Mouse (Mus musculus) adrenal gland, postnatal 14 days (tissue): Measurements from ENCODE around the gene Il4ra. TPM values are rescaled to one million over a fixed set of nuclear protein-coding genes. Genes with fewer than 3 reads are reported as not detected.

Source experiments
- DNase-seq: peaks from one replicate; pipeline ENCODE4 v3.0.0; 2021; ENCODE audit warnings: mixed read lengths
- total RNA-seq: library from RNA; stranded (reverse); gene quantifications from 2 replicates; pipeline ENCODE4 v1.2.3, GENCODE M21; 2021

Il4ra gene
- total RNA-seq, 1 experiment from 2014 or later: 51.5 TPM

DNA sequence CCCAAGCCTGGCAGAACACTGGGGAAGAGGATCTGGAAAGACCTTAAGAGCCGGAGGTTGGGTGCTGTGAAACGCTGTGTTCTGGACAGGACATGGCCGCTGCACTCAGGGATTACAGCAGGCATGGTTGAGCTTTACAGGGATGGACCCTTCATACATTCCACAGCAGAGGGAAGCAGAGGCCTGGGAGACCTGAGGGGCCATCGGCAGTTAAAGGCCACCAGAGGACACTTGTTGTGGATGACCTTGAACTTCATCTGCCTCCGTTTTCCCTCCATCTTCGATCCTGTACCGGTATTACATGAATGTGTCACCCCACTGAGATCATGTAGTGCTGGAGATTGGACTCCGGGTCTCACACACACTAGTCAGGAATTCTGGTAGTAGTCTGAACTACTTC, 2.0 kb upstream of the Il4ra start:
- DNase-seq: peak; percentile 24

DNA sequence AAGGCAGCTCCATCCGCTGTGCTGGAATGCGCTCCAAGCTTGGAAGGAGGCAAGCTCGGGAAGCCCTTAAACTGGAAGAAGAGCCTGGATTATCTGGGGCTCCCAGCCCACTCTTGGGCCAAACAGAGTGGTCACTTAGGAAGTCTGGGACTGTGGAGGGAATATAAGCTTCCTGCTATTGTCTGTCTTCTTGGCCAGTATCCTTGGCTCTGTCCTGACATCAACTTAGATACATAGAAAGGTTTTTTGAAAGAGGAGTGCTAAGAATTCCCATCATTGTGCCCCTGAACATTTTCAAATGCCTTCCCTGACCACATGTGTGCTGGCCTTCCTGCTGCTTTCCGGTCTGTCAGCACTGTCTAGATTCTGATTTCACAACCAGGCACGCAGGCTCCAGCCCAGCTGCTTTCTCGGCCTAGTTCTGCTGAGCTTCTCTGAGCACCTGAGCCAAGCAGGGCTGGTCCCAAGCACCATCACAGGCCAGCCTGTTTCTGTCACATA, 989 bp upstream of the Il4ra start:
- DNase-seq: peak; percentile 55

DNA sequence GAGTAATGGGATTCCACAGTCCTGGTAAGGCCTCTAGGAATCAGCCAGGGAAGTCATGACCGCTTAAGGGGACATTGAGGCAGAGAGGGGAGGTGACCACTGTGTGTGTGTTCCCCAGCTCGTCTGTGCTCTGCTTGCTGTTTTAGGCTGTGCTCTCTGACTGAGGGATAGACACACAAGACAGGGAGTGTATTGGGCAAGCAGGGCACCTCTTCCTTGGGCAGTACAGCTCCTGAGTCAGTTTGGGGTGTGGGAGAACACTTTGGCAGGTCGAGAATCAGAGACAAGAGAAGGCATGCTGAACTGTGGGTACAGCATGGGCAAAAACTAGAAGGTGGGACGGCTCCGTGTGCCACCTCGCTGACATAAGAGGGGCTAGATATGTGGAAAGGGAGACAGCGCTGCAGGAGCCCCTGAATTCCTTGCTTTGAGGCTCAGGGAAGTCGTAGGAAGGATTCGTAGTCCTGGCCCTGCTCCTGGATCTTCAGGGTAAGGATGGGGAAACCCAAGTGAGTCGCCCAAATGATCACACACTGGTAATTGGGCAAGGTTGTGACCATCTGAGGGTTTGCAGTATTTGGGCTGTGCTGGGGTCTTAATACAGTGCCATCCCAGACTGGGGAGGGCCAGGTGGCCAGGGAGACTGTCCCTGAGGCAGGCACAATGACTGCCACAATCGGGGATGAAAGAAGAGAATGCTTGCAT, 1.1 kb downstream of the Il4ra start:
- DNase-seq: no peak

DNA sequence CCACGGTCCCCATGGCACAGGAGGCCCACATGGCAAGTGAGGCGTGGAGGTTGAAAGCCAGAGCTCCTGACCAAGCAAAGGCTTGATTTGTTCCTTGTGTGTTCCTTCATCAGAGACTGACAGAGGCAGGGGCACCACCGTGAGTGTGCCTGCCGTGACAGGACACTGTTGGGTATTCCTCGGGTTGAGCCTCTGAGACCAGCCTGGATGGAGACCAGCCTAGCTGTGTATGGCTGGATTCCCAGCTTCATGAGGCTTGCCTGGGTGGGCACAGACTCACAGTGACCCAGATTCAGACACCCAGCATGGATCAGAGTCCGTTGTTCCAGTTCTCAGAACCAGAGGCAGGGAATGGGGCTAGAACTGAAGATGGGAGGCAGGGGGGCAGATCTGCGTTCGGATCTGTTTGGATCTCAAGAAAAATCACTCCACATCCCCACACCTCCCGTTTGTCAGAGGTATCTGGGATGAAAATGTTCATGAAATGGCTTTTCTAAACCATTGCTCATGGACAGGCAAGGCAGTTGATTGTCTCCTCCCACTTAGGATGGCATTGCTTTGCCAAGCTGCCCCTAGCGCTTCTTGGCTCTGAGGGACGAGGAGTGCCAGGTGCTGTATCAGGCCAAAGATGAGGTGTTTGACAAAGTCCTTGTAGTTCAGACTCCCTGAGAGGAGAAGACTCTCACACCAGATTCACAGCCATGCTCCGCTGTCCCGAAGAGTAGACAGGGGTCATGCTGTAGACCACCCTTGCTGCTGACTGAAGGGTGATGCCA, 1.9 kb downstream of the Il4ra start:
- DNase-seq: peak; percentile 24

DNA sequence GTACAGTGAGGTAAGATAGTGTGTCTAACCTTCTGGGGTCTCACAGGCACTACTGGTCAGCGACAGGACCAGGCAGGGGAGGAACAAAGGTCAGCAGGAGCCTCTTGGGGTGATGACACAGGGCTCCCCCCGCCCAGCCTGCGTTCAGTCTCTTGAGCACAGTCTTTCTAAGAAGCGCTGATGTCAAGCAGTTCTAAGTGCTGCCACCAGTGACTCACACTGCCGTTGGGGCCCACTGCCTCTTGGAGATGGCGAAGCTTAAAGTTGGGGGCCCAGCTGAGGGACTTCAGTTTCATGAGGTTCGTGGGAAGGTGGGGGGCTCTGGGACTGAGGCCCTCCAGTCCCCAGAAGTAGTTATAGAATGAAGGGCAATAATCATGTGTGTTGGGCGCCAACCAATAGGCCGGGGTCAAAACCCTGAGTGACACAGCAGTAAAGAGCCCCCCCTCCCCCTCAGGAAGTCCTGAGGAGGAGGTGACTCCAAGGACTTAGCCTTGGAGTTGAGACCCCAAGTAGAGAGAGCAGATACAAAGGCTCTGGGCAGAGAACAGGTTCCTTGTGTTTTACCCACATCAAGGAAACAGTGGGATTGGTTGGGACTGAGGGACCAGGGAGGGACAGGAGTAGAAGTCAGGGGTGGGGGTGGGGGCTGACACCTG, 2.7 kb downstream of the Il4ra start:
- DNase-seq: no peak

DNA sequence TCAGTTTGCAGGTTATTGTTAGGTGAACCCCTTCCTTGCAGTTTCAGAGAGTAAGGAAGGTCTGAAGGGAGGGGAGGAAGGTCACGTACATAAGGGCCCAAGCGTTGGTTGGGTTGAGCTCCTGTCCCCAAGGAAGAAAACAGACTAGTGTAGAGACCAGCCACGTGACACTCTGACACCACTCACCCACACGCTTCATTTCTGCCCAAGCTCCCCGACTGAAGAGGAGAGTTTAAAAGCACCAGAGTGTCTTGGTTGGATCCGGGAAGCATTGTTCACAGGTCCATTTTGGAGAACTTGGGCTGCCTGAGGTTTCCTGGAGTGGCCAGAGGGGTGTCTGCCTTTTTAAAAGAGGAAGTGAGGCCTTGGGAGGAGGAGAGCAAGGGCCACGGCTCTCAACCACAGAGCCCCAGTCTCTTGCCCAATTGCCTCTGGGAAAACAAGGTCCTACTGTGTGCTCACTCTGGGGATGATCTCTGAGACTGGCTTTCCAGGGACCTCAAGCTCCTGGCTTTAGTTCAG, 3.5 kb downstream of the Il4ra start:
- peak; percentile 5 for DNase-seq

DNA sequence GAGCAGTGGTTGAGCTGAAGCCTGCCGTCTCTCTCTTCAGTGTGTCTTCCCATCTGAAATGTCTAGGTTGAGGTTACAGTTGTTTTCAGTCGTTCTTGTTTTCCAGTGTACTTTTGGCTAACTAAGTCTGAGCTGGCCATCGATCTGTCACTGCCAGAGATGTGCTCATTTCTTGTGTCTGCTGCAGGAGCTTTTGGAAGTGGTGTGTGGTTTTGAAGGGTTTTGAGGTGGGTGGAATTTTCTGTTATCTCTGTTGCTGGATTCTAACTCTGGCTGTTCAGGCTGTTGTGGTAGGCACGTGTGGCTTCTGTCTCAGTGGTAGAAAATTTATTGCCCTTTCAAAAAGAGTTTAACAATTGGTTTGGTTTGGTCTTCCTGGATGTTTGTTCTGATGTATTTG, 4.2 kb downstream of the Il4ra start:
- DNase-seq: no peak

DNA sequence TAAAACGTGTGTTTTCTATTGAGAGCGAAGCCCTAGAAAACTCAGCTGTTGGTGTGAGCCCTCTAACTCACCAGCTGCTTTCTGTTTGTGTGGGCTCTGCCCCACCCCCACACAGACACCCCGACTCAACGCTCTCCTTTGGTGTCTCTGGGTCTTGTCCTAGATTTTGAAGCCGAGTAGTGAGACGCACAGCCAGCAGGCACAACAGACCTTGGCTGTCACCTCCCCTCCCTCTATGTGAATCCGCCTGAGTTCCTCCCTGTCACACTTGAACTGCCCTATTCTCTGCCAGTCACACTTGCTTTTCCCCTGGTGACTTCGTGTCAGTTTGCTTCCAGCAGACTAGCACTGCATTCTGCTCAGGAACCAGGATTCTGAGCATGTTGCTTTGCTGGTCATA, 4.9 kb downstream of the Il4ra start:
- peak; percentile 23 for DNase-seq

DNA sequence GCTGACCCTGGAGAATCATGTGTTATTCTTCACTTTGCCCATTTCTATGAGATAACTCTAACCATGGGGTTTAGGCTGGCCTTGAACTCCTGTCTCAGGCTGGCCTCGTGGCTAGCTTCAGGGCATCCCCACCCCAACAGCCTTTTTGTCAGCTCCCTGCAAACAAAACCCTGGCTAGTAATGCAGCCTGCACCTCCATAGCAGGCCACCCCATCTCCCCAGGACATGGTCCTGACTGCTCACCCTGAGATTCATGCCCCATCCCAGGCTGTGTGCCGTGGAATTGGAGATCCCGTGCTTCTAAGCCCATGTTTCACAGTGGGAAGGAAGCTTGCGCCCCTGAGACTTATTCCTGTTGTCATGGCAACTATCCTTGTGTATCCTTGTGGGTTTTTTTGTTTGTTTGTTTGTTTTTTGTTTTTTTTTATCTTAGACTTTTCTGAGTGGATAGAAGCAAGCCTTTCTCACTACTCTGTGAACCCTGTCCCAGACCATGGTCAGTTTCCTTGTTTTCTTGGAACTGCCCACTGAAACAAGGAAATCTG, 6.6 kb downstream of the Il4ra start:
- peak; percentile 8 for DNase-seq

DNA sequence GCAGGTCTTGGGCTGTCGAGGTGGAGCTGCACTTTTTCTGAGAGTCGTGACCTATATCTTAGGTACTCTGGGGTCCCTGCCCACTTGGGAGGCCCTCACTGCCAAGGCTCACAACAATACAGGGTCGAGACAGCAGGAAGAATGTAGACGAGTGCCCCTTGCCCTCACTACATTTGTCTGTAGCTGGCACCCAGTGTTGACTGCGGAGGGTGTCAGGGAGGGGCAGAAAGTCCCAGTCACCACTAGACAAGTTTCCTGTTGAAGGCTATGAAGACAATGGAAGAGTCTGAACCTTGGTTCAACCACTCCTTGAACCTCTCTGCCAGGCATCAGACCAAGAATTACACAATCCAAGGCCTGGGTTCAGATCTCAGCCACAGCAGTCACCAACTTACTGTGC, 7.1 kb downstream of the Il4ra start:
- peak; percentile 30 for DNase-seq

DNA sequence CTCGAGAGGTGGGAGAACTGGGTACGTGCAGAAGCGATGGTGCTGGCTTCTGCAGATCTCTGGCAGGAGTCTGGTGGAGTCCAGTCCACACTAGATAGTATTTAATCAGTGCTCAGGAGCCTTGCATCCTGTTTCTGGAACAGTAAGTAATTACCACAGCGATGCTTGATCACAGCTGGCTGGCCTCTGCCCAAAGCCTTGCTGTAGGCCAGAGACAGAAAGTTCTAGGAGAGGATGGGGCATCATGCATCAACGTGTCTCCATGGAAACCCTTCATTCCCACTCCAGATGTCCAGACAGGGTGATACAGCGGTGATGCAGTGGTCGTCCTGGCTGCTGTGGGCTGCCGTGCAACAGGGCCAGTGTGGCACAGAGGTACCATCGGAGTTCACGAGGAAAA, 7.6 kb downstream of the Il4ra start:
- DNase-seq: peak; percentile 28

DNA sequence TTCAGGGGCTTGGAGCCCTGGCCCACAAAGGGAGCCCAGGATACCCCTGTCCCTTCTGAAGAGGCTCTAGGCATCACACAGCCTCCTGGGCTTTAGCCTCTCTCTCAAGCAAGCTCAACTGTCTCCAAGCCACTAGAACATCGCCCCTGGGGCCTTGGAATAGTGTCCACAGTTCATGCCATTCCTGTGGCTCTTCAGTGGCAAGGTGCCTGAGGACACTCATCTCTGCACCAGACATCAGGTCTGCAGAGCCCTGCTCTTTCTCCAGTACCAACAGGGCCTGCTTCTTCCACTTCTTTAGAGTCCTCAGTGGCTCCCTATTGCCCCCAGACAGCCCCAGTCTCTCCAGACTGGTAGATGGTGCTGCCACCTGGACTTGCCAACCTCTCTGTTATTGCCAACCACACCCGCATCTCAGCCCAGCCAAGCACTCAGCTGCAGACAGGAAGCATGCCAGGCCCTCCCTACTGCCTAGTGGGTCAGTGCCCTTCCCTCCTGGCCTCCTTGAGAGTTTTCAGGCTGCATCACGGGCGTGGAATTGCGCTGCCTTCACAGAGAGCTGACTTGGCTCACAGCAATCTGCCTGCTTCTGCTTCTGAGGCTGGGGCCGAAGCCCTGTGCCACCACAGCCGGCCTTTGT, 8.3 kb downstream of the Il4ra start:
- peak; percentile 71 for DNase-seq

DNA sequence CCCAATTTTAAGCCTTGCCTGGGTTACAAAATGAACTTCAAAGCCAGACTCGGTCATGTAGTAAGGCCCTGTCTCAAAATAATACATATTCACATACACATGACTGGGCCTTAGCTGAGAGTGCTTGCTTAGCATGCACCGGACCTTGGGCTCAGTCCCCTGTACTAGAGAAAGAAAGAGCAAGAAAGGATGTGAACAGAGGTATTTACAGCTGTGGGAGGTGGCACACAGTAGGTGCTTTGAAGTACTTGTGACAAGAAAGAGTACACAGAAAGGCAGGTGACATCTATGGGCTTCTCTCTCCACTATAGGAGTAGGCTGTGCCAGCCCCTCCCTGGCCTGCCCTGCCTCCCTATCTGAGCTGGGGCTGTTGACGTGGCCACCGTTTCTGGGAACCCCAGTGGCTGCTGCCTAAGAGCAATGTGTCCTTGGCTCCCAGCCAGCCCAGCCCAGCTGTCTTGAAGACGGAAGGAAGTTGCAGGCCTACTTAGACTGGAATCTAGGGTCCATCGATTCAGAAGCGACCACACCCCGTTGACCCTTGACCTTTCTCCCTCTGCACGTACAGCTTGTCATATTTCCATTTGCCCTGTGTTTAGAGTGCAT, 9.3 kb downstream of the Il4ra start:
- DNase-seq: peak; percentile 91

DNA sequence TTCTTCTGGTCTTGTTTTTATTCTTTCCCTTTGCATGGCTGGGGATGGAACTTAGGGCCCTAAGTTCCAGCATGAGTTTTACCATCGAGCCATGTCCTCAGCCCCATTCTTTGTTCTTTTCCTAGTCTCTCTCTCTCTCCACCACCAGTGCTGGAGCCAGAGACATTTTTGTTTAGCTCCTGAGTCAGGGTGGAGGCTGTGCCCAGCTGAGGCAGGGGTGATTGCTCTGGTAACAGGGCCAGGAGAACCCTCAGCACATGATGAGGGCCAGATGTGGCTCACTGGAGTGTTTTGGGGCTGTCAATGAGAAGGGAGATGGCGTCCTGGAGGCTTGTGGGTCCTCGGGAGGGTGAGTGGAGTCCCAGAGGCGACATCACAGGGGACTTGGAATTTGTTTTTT, 10.5 kb downstream of the Il4ra start:
- DNase-seq: peak; percentile 5

DNA sequence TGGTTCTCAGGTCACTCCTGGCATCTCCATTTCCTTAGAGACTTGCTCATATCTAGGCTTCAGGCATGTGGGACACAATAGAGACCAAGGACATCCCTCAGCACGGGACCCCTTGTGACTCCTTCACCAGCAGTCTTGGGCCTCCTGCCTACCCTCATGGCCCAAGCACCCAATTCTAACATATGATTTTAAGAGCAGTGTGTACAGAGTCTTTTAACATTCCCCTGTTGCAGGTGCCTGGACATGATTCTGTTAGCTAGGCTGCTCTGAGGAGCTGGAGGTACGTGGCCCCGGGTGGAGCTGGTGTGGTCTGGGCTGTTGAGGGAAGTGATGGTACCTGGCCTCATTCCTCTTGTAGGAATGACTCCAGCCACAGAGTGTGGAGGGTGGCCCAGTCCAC, 11.2 kb downstream of the Il4ra start:
- DNase-seq: no peak

DNA sequence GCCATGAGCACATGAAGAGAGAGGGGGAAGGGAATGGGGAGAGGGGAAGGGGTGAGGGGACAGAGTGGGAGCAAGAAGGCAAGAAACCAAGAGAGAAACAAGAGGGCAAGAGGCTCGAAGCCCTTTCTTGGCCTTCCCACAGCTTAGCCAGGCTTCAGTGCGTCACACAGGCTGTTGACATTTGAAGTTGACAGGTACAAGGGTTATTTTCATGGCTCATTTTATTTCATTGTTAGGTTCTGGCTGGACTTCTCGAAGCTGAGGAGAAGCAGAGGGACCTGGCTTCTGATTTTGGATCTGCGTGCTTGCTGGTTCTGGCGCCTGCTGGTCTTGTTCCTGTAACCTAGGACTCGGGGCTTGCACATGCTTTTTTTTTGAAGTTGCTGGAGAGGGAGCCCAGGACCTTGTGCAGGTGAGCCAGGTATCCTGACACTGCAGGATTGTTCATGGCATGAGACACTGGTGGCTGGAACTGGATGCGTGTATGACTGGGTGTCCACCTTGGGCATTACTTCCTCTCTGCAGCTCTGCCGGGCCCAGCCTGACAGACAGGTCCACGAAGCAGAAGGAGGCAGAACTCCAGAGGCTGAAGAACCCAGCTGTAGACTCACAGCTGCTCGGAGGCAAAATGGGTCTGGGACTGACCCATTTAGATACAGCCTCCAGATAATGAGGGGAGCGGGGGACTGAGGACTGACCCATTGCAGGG, 12.6 kb downstream of the Il4ra start:
- DNase-seq: peak; percentile 11

DNA sequence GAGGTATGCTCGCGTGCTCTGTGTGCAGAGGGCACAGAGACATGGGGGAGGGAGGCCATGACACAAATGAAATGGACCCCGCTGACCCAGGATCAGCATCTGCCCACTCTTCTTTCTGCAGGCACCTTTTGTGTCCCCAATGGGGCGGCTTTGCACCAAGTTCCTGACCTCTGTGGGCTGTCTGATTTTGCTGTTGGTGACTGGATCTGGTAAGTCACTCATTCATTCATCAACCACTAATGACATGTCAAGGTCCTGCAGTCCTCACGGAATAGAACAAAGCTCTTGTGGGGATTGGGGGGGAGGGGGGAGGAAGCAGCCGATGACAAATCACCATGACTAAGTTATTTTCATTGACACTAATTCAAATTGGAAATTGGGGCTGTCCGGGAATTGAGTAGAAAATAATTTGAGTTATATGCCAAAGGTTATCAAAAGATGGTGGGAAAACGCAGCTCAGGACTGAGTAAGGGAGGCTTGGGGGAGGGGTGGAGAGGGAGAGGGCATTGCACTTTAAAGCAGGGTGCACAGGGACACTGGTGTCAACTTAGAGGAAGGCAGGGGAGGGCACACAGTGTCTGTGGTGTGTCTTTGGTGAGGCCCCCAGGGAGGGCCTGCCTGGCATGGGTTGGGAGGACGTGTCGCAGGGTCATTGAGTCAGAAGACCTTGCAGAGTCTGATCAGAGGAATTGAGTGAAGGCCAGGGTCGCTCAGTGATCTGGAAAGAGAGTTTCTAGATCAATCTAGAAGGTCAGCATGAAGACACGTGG, 13.8 kb downstream of the Il4ra start:
- peak; percentile 76 for DNase-seq

DNA sequence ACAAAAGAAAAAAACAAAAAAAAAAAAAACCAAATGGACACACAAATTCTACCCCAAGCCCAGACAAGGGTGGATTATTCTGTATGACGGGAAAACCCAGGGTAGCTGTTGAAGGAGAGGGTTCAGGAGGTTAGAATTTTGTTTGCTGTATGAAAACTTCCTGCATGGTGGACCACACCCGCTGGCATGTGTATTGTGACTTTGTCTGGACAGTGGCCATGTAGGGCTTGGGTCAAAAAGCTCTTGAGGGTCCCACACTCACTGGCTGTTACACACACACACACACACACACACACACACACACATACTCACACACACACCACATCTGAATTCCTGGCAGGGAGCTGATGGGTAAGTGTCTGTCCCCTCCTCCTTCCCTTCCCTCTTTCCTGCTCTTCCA, 14.5 kb downstream of the Il4ra start:
- DNase-seq: no peak

DNA sequence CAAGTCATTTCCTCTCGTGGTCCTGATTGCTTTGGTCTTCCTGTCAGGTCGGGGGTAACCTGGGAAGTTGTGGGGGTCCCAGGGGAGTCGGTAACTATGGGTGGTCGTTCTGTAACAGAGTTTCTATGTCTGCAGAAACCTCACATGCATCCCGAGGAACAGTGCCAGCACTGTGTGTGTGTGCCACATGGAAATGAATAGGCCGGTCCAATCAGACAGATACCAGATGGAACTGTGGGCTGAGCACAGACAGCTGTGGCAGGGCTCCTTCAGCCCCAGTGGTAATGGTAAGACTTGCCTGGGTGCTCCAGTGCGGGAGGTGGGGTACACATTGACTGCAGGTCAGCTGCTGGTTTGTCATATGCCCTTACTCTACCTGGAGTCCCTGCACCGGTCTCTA, 17.0 kb downstream of the Il4ra start:
- no peak for DNase-seq

DNA sequence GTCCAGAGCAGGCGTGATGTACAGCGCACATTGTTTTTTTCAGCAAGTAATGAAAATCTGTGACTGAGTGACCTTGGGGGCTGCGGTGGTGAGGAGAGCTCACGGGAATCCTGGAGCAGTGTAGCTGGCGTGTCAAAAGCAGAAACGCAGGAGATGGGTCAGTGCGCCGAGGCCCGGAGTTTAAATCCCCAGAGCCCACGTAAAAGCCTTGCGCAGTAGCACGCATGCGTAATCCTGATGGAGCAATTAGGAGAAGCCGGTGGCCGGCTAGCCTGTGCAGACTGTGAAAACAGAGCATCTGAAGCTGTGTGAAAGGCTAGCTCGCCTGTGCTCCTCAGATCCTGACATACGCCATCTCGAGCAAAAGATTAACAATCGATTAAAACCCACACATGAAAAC, 20.0 kb downstream of the Il4ra start:
- DNase-seq: no peak
